Mouse (Mus musculus) G1E (cell line): ENCODE measurements around the gene Defb21. TPM values are rescaled to one million over a fixed set of nuclear protein-coding genes. Genes with fewer than 3 reads are reported as not detected.
A peak's percentile ranks its signal among the peaks of the same experiment; 100 is the strongest.

Experiments
- ATAC-seq: 2 replicates; pipeline ENCODE4 v1.8.0; 2016; ENCODE audit warnings: mild to moderate bottlenecking; ENCODE audit not compliant: insufficient number of reproducible peaks, poor library complexity, low FRiP score, severe bottlenecking; ENCODE audit errors: extremely low read depth
- DNase-seq: peaks from one replicate; pipeline ENCODE4 v3.0.0; 2012; ENCODE audit warnings: low spot score
- H3K27me3 ChIP-seq: 2 replicates; pipeline ENCODE4 v1.6.1; 2012; ENCODE audit warnings: mild to moderate bottlenecking, low read length, inconsistent platforms; ENCODE audit not compliant: insufficient read depth
- H3K36me3 ChIP-seq: replicated peaks from 2 replicates; pipeline ENCODE3; 2012; ENCODE audit warnings: mild to moderate bottlenecking, inconsistent platforms
- H3K4me1 ChIP-seq: 2 replicates; pipeline ENCODE4 v1.6.1; 2012; ENCODE audit warnings: low read depth, low read length, inconsistent platforms, mixed read lengths; ENCODE audit not compliant: insufficient read depth
- H3K4me3 ChIP-seq: 2 replicates; pipeline ENCODE4 v1.5.1; 2012; ENCODE audit warnings: low read depth, mild to moderate bottlenecking, inconsistent platforms, low read length, moderate library complexity, mixed read lengths
- H3K9me3 ChIP-seq: replicated peaks from 2 replicates; pipeline ENCODE4 v1.6.1; 2012; ENCODE audit warnings: inconsistent platforms
- CTCF ChIP-seq: IDR thresholded peaks from 2 replicates; pipeline ENCODE4 v1.5.1; 2012; ENCODE audit warnings: low read depth, low read length, inconsistent platforms, mixed read lengths
- GATA1 ChIP-seq: IDR thresholded peaks from 2 replicates; pipeline ENCODE4 v1.6.1; 2012; ENCODE audit warnings: borderline replicate concordance, low read length, inconsistent platforms, mixed read lengths
- GATA2 ChIP-seq: IDR thresholded peaks from 2 replicates; pipeline ENCODE4 v1.6.1; 2012; ENCODE audit warnings: low read depth, low read length, inconsistent platforms, borderline replicate concordance
- POLR2AphosphoS5 ChIP-seq: IDR thresholded peaks from 2 replicates; pipeline ENCODE4 v1.6.1; 2012; ENCODE audit warnings: low read depth, low read length, inconsistent platforms; ENCODE audit not compliant: insufficient replicate concordance
- TAL1 ChIP-seq: conservative IDR thresholded peaks from 2 replicates; pipeline ENCODE4 v1.6.1; 2012; ENCODE audit warnings: low read depth, low read length, inconsistent platforms, mixed read lengths
- polyA plus RNA-seq: library from polyadenylated mRNA; stranded (reverse); fragments of >175 nt; gene quantifications from 2 replicates; pipeline ENCODE4 v1.2.3, GENCODE M21; 2012
- total RNA-seq, 2 experiments: library from RNA; stranded (forward) in 1 of 2; stranded (reverse) in 1 of 2; fragments of 200-1000 nt in 1 of 2; fragments of >200 nt in 1 of 2; fragmentation: Nextera tagmentation in 1 of 2; gene quantifications; 2 replicates each; pipeline ENCODE4 v1.2.3; 2014 to 2017

The Defb21 gene
- not detected in 2 replicates for total RNA-seq (2014; fragmentation: Nextera tagmentation)
- not detected in 2 replicates for total RNA-seq (2017)
- not detected in 2 replicates for polyA plus RNA-seq

DNA sequence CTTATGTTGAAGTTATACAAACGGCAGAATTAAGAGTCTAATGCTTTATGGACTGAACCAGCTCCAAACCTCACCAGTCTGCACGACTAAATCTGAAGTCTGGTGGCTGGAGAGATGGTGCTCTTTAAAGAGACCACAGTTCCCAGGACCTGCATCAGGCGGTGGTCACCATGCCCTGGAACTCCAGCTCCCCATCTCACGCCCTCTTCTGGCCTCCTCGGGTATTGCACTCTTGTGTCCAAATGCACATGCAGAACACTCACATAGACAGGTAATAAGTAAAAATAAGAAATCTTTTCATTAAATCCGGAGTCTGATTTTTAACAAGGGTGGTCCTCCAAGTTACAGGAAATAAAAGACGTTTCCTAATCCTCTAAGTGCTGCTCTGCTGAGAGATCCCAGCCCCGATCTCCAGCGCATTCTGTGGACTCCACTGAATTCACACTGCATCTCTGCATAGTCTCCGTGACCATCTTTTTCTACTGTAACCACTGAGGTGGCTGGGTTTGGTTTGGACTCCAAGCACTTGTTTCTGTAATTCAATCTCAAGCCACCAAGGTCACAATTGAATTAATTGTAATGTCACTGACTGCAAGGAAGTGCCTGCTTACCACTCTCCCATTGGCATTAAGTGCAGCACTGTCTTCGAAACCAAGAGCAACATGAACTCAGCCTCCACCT lies at the start of gene Defb21:
Defb21 (plus strand) TSS at position 631 of the 681 bp plus-strand sequence.
- no peaks in the 10 kb centered on the region; the same call in 1 of the 2 replicates for H3K27me3 ChIP-seq
- TF ChIP-seq CTCF (peak; percentile 21; the same call in 1 of the 2 replicates), GATA2 (no peak)

DNA sequence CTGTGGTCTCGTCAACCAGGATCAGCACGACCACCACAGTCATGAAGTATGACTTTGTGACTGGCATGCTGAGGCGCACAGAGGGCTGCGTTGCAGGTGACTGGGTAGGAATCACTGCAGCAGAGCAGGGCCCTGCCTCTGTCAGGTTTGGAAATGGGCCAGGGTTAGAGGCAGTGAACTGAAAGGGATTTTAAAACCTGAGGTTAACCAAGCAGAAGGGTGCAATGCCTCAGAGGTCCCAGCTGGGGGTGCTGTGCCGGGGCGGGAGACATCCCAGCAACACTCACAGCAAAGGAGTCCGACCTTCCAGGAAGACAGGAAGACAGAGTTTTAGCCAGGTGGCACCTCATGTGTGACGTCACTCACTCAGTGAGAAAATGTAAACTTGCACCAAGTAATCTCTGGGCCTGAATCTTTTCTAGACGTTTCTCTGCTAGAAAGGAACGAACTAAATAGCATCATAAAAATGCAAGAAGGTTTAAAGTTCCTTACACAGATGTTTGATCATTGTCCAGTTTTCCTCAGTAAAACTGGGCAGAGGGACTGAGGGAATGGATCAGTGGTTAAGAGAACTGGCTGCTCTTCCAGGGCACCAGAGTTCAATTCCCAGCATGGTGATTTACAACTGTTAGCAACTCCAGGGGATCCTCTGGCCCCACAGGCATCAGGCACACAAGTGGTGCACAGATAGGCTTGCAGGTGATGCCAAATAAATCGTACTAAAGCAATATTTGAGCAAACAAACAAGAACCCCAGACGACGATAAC lies 32.4 kb upstream of the Defb21 start, which contains the start of gene Defb29:
Defb29 (minus strand) TSS at position 155 of the 767 bp plus-strand sequence.
- TF ChIP-seq POLR2AphosphoS5 (no peak), TAL1 (no peak), GATA2 (no peak), GATA1 (no peak), CTCF (no peak)

More for the DNA sequence above, at the start of gene Defb21:
- Histone ChIP-seq H3K9me3 (no peaks in the 10 kb centered on the region), H3K4me1 (no peaks in the 10 kb centered on the region), H3K36me3 (no peaks in the 10 kb centered on the region), H3K4me3 (no peak within 1 kb of the TSS)
- ATAC-seq = no peak
- no peak for DNase-seq

DNA sequence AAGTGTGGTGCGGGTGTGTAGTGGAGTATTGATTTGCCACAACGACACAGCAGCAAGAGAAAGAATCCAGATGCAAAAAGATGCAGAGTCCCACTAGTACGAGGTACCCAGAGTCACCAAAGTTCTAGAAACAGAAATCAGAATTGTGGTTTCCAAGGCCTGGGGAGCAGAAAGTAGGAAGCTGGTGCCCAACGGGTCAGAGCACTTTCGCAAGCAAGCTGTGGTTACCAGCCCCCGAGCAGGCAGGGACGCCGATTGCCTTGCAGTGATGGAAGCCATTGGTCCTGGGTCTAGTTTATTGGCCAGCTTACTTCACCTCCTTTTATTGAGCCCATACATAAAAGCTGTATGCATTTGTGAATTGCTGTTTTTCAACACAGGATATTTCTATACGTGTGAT lies 30.6 kb upstream of the Defb21 start:
- H3K36me3 ChIP-seq = no peaks in the 10 kb centered on the region
- H3K4me3 ChIP-seq = no peak overlapping the region
- ATAC-seq (no peak), DNase-seq (no peak)
- peaks cover 3% of the 10 kb centered on the region; the same call in 1 of the 2 replicates for H3K27me3 ChIP-seq
- TF ChIP-seq POLR2AphosphoS5 (no peak), GATA2 (no peak), TAL1 (no peak), CTCF (no peak), GATA1 (no peak)
- H3K4me1 ChIP-seq = no peaks in the 10 kb centered on the region
- H3K9me3 ChIP-seq = peaks cover 2% of the 10 kb centered on the region; the same call in 1 of the 2 replicates

More for the DNA sequence above, 32.4 kb upstream of the Defb21 start, which contains the start of gene Defb29:
- ATAC-seq (no peak), DNase-seq (no peak)
- Histone ChIP-seq H3K4me1 (no peaks in the 10 kb centered on the region), H3K27me3 (peaks cover 3% of the 10 kb centered on the region; the same call in 1 of the 2 replicates), H3K4me3 (no peak within 1 kb of the TSS), H3K36me3 (no peaks in the 10 kb centered on the region), H3K9me3 (peaks cover 2% of the 10 kb centered on the region; the same call in 1 of the 2 replicates)

DNA sequence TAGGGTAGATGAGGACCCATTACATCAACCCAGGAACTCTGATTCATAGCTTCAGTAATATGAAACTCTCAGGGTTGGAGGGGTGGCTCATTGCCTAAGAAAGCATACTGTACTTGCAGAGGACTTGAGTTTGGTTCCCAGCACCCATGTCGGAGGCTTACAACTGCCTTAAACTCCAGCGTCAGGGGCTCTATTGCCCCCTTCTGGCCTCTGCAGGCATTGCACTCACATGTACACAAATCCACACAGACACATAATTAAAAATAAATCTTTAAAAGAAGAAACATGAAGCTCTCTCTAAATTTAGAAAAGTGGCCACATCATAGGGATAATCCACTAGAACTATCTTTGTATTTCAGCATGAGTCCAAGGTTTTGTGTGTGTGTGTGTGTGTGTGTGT lies 29.6 kb upstream of the Defb21 start:
- TF ChIP-seq TAL1 (no peak), POLR2AphosphoS5 (no peak), GATA1 (no peak), GATA2 (no peak), CTCF (no peak; the same call in none of the 2 replicates)
- no peak for DNase-seq
- no peaks in the 10 kb centered on the region for H3K4me1 ChIP-seq
- ATAC-seq = no peak
- no peak overlapping the region for H3K4me3 ChIP-seq
- H3K27me3 ChIP-seq = peaks cover 3% of the 10 kb centered on the region; the same call in 1 of the 2 replicates
- peaks cover 2% of the 10 kb centered on the region; the same call in 1 of the 2 replicates for H3K9me3 ChIP-seq
- H3K36me3 ChIP-seq = no peaks in the 10 kb centered on the region

DNA sequence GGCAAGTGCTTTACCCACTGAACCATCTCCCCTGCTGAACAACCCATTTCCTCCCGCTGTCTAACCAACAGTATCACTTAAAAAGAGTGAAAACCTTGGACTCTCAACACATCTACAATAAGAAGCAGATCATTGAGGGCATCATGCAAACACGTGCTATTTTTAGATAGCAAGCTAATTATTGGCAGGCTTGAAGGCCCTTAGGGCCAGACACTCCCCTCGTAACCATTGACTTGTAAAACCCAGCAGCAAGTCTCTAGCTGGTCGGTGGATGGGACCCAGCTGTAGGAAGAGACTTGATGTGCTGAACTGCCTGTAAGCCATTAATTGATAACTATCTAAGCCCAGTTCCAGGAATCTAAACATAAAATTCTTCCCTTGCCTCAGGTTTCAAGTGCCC lies 29.1 kb upstream of the Defb21 start:
- Histone ChIP-seq H3K9me3 (peaks cover 2% of the 10 kb centered on the region; the same call in 1 of the 2 replicates), H3K36me3 (no peaks in the 10 kb centered on the region), H3K27me3 (peaks cover 3% of the 10 kb centered on the region; the same call in 1 of the 2 replicates), H3K4me1 (no peaks in the 10 kb centered on the region), H3K4me3 (no peak overlapping the region)
- no peak for ATAC-seq
- DNase-seq = no peak
- TF ChIP-seq GATA2 (no peak), CTCF (no peak), GATA1 (no peak), TAL1 (no peak), POLR2AphosphoS5 (no peak)

DNA sequence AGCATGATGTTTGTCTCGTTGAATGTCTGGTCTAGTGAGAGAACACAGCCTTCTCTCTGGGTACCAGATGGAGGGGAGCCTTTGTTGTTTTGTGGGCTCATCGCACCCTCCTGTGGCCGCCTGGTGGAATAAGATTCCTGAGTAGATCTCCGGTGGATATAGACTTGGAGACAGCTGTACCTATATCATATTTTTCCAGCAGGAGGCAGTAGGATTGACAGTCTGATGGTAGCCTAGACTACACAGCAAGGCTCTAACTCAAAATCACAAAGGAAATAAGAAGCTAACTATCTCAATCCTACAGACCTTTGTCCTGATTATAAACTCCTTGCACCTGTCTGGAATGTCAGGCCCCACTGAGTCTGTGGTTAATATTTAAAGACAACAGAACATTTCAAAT lies 27.9 kb upstream of the Defb21 start:
- H3K27me3 ChIP-seq = peaks cover 3% of the 10 kb centered on the region; the same call in 1 of the 2 replicates
- H3K9me3 ChIP-seq = peaks cover 2% of the 10 kb centered on the region; the same call in 1 of the 2 replicates
- ATAC-seq (no peak), DNase-seq (peak; percentile 4)
- no peaks in the 10 kb centered on the region for H3K36me3 ChIP-seq
- H3K4me3 ChIP-seq = no peak overlapping the region
- TF ChIP-seq POLR2AphosphoS5 (no peak), GATA2 (no peak), TAL1 (no peak), CTCF (no peak), GATA1 (no peak)
- H3K4me1 ChIP-seq = no peaks in the 10 kb centered on the region
